Mouse (Mus musculus) small intestine, adult 2 months (tissue): ENCODE data around the gene Tmem254b.
"Not testable (repeated sequence)": the region's sequence is repeated elsewhere in the genome, so short reads cannot be mapped to it uniquely, and the experiment has no call there.

Source experiments
- CTCF ChIP-seq: fragments of 200-500 bp; IDR thresholded peaks from 2 replicates; pipeline ENCODE4 v1.5.1; 2012; ENCODE audit warnings: low read depth, mild to moderate bottlenecking, control low read depth, inconsistent platforms, low read length, moderate library complexity, mixed read lengths; ENCODE audit not compliant: insufficient replicate concordance, insufficient read length; ENCODE audit errors: extremely low read depth
- POLR2A ChIP-seq: fragments of 200-500 bp; IDR thresholded peaks from 2 replicates; pipeline ENCODE4 v1.6.1; 2012; ENCODE audit warnings: low read depth, mild to moderate bottlenecking, control low read depth, inconsistent platforms, low read length, moderate library complexity

GRCm38 (mm10) chr14:26181660-26182059 is 25.2 kb downstream of the Tmem254b start:
- not testable (repeated sequence) for TF ChIP-seq POLR2A, CTCF
